Mouse (Mus musculus): ENCODE measurements at regions not wholly inside any gene's neighbourhood (a gene's known extent, or its start where the extent isn't known, plus 50 kb on each side); places are given as distances from the start of the nearest gene placed in this dataset.

DNA sequence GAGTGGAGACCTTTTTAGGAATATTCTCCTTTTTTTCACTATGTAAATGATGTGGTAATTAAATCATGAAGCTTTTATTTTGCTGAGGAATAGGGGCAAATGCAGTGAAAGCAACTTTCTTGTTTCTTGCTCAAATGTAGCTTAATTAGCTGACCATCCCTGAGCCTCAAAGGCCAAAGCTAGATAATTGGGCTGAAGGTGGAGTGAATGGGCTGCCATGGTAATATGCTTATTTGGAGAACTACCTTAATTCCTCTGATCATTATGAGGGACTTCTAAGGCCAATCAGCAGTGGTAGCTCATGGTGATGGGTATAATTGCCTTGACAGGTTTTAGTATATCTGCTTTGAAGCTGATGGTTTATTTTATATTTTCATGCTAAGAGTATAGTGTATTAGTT is 702.5 kb upstream of the Alcam start:
- Histone ChIP-seq H3K27me3 (ENCODE audit: low read depth, poor library complexity, severe bottlenecking) (no peaks in the 10 kb centered on the region), H3K36me3 (no peaks in the 10 kb centered on the region), H3K4me1 (no peaks in the 10 kb centered on the region), H3K9me3 (replicated peaks) (no peaks in the 10 kb centered on the region), H3K27ac (no peak overlapping the region), H3K4me3 (no peak overlapping the region)
- no peak for DNase-seq (ENCODE audit: low spot score)

DNA sequence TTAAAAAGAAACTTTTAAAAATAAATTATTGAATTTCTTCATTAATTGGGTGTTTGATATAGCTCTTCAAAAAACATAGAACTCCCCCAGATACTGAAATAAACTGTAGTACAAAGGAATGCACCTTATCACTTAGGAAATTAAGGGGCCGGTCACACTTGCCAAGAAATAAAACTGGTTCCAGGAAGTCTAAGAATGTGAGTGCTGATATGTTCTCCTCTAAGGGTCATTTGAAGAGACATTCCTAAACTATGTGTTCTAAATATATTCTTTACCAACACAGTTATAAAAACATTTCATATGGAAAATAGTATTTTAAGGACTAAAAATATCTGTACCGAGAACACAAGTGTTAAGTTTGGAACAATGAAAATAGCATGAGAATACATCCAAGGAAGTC is 676.8 kb upstream of the Alcam start:
- Histone ChIP-seq H3K4me3 (no peak overlapping the region), H3K27me3 (ENCODE audit: low read depth, poor library complexity, severe bottlenecking) (no peaks in the 10 kb centered on the region), H3K9me3 (replicated peaks) (no peaks in the 10 kb centered on the region), H3K4me1 (no peaks in the 10 kb centered on the region), H3K27ac (no peak overlapping the region), H3K36me3 (no peaks in the 10 kb centered on the region)
- DNase-seq (ENCODE audit: low spot score), result no peak
- 94% methylated on average over 2 of the region's 2 CpGs for whole genome bisulfite sequencing

DNA sequence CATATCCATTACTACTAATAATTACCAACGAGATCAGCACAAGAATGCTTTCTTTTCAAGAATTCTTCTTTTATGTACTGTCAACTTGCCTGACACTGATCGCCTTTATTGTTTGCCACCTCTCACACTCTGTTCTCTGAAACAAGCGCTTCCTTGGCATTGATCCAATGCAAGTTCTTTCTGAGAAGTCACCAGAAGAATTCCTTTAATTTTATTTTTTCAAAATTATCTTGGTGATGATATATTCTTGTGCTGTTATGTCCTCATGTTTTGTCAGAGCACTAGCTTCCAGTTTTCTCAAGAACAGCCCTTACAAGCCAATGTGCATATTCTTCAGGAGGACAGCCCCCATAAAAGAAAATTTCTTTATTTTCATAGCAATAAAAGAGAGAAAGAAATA is 654.9 kb upstream of the Alcam start:
- DNase-seq (ENCODE audit: low spot score), result no peak
- WGBS, result 90% methylated on average over 3 of the region's 3 CpGs
- H3K27me3 ChIP-seq (ENCODE audit: low read depth, poor library complexity, severe bottlenecking), result no peaks in the 10 kb centered on the region

DNA sequence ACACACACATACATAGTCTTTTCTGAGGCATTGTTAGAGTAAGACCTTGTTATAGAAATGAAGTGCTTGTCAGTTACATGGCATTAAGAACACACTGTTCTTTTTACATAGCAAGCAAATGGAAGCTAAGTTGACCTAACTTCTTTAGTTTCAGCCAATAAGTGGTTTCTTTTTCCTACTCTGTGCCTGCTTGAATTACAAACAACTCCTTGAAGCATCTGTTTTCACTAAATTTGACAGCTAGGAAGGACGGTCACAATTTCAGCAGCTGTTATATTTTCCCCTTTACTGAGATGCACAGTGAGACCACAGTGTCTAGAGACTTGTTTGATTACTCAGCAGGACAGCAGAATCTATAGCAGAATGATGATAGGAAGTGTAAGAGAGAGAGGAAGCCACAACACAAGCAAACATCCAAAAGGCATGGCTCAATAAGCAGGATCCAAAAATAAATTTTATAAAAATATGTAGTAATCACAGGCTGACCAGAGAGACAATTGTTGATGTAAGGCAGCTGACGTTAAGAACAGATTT is 641.6 kb upstream of the Alcam start:
- no peaks in the 10 kb centered on the region for H3K9me3 ChIP-seq (replicated peaks)
- no peaks in the 10 kb centered on the region for H3K36me3 ChIP-seq
- H3K4me1 ChIP-seq, result 0 out of 2 replicates have a peak, but pooled peaks cover 5% of the 10 kb centered on the region
- 42% methylated on average over 2 of the region's 2 CpGs for WGBS
- no peak overlapping the region for H3K4me3 ChIP-seq
- H3K27ac ChIP-seq, result no peak overlapping the region
- DNase-seq (ENCODE audit: low spot score), result no peak
- no peaks in the 10 kb centered on the region for H3K27me3 ChIP-seq (ENCODE audit: low read depth, poor library complexity, severe bottlenecking)

More for the DNA sequence above, 654.9 kb upstream of the Alcam start:
- Histone ChIP-seq H3K4me1 (no peaks in the 10 kb centered on the region), H3K36me3 (no peaks in the 10 kb centered on the region), H3K27ac (no peak overlapping the region), H3K4me3 (no peak overlapping the region), H3K9me3 (replicated peaks) (no peaks in the 10 kb centered on the region)

DNA sequence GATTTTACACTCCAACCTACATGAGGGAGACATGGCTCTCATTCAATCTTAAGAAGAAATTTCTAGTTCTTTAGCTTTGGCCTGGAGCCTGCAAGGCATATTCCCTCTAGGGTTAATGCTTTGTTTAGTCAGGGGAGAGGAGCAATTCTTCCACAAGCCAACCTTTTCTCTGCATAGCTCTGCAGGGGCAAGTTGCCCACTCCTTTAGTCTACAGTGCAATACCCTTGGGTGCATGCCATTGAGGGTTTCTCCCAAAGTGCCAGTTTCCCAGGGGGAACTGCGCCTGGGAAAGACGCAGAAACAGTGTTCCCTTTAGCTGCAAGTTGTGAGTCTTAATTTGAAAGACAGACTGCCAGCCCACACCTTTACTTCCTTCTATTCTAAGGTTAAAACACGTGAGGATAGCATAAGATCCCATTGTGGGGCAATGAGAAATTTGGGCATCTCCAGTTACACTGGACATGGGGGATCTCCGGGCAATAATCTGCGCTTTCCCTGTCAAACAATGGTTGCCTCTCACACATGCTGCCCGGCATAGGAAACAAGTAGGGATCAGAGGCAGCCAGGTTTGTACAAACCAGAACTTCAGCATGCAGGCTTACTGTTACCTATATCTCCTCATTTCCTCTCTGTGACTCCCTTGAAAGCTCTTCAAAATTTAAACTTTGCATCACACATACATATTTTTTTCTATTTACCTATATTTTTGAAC is 620.1 kb upstream of the Alcam start:
- Histone ChIP-seq H3K9me3 (replicated peaks) (no peaks in the 10 kb centered on the region), H3K36me3 (no peaks in the 10 kb centered on the region), H3K27ac (no peak overlapping the region), H3K4me3 (no peak overlapping the region), H3K27me3 (ENCODE audit: low read depth, poor library complexity, severe bottlenecking) (no peaks in the 10 kb centered on the region), H3K4me1 (no peaks in the 10 kb centered on the region)
- WGBS, result 74% methylated on average over 6 of the region's 6 CpGs
- DNase-seq (ENCODE audit: low spot score), result no peak

DNA sequence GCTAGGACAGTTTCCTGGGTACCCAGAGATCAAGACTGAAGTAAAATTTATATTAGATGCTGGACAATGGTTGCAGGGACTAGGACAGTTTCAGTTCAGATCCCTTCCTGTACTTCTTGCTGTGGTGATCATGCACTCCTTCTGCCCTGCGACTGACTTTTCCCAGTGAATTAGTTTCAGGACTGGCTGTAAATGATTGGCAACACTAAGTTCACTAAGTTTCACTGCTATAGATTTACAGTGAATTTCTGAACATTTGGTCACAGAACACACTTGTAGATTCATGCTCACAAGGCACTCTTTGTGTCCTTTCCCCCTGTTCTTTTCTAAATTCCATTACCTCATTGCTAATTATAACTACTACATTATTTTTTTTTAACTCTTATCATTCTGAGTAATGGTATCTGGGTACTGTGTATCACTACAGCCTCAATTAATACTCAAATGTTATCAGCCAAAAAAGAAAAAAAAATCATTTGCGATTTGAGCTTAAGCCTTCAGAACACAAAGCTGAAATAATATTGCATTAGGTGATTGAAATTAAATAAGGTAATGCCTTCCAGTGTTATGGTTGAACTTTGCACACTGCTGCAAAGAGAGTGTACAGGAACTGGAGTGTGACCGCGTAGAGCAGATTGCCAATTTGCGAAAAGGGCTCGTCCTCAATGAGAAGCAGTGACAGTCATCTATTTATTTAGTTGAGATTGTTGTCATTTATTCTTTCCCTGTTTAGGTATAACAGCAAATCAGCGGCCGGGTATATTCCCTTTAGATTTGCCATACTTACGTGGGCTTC is 618.2 kb upstream of the Alcam start:
- Histone ChIP-seq H3K9me3 (replicated peaks) (no peaks in the 10 kb centered on the region), H3K36me3 (no peaks in the 10 kb centered on the region), H3K4me1 (no peaks in the 10 kb centered on the region), H3K4me3 (no peak overlapping the region), H3K27ac (no peak overlapping the region), H3K27me3 (ENCODE audit: low read depth, poor library complexity, severe bottlenecking) (no peaks in the 10 kb centered on the region)
- no peak for DNase-seq (ENCODE audit: low spot score)
- 92% methylated on average over 9 of the region's 9 CpGs for WGBS

DNA sequence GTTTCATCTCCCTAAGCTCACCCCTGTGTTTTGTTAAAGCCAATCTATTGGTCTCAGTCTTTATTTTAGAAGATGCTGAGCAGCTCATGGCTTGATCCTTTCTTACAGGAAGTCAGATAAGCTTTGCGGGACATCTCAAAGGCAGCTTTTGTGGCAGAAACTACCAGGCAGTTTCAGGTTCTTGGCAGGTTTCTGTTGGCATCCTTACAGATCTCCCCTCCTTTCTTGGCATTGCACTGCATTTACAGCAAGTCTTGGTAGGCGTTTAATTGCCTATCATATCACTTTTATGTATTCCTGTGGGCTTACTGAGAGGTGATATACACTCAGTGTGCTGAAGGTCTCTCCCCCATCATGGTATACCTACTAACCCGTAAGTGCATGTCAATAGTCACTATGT is 610.3 kb upstream of the Alcam start:
- Histone ChIP-seq H3K36me3 (no peaks in the 10 kb centered on the region), H3K4me1 (peaks cover 4% of the 10 kb centered on the region; the same call in 1 of the 2 replicates), H3K9me3 (replicated peaks) (no peaks in the 10 kb centered on the region), H3K27me3 (ENCODE audit: low read depth, poor library complexity, severe bottlenecking) (no peaks in the 10 kb centered on the region), H3K4me3 (no peak overlapping the region), H3K27ac (no peak overlapping the region)
- DNase-seq (ENCODE audit: low spot score), result no peak
- WGBS, result 87% methylated on average over 3 of the region's 3 CpGs

DNA sequence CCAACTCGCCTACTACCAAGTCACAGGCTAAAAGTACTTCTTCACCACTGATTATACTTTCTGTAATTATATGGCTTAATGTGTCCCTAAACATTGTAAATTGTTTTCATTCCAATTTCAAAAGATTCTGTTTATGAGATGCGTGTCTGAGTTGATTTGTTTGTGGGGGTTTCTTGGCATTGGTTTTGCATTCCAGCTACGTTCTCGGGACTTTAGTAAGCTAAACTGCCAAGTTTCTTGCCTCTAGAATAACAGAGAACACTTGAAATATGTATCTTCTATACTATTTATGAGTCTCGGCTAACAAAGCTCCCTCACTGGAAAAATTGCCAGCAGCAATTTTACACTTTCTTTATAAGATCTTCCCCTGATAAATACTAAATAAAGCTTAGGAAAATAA is 609.2 kb upstream of the Alcam start:
- no peak overlapping the region for H3K27ac ChIP-seq
- H3K4me3 ChIP-seq, result no peak overlapping the region
- H3K4me1 ChIP-seq, result peaks cover 4% of the 10 kb centered on the region; the same call in 1 of the 2 replicates
- no peaks in the 10 kb centered on the region for H3K36me3 ChIP-seq
- H3K27me3 ChIP-seq (ENCODE audit: low read depth, poor library complexity, severe bottlenecking), result no peaks in the 10 kb centered on the region
- H3K9me3 ChIP-seq (replicated peaks), result no peaks in the 10 kb centered on the region
- DNase-seq (ENCODE audit: low spot score), result no peak
- 90% methylated on average over 5 of the region's 5 CpGs for WGBS

DNA sequence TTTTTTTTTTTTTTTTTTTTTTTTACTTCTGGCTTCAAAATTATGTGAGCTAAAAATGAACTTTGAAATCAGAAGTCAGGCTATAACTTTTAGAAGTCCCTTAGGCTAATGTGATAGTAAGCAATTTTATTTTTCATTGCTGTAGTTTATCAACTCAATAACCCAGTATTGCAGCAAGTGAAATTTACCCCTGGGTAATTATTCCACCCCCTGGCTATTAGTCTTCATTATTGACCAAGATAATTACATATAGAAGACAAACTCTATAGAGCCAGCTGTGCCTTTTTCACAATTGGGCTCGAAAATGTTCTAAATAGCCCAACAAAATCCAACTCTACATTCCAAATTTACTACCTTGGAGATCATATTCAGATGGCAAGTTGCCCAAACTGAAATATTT is 572.2 kb upstream of the Alcam start:
- H3K9me3 ChIP-seq (replicated peaks), result no peaks in the 10 kb centered on the region
- no peaks in the 10 kb centered on the region for H3K27me3 ChIP-seq (ENCODE audit: low read depth, poor library complexity, severe bottlenecking)
- 85% methylated on average over 1 of the region's 1 CpGs for WGBS
- H3K4me3 ChIP-seq, result no peak overlapping the region
- H3K27ac ChIP-seq, result no peak overlapping the region
- H3K36me3 ChIP-seq, result no peaks in the 10 kb centered on the region
- DNase-seq (ENCODE audit: low spot score), result no peak
- no peaks in the 10 kb centered on the region for H3K4me1 ChIP-seq

DNA sequence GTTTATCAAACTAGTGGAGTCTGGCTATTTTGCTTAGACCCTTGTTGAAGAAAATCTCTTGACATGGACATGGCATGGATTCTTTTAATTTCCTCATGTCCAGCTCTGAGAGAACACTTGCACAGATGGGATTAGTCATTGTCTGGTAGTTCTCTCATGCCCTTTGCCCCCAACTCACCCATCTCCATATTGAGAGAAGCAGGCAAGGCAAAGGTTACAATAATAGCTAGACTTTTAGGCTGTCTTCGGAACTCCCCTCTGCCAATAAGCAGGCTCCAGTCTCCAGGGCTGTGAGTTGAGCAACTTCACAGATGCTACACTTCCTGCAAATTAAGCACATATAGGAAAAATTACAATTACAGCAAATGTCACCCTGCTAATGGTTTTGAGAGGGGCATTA is 558.0 kb upstream of the Alcam start:
- WGBS, result 79% methylated on average over 1 of the region's 1 CpGs
- DNase-seq (ENCODE audit: low spot score), result no peak
- Histone ChIP-seq H3K36me3 (no peaks in the 10 kb centered on the region), H3K4me3 (no peak overlapping the region), H3K9me3 (replicated peaks) (no peaks in the 10 kb centered on the region), H3K4me1 (no peaks in the 10 kb centered on the region), H3K27me3 (ENCODE audit: low read depth, poor library complexity, severe bottlenecking) (no peaks in the 10 kb centered on the region), H3K27ac (no peak overlapping the region)

DNA sequence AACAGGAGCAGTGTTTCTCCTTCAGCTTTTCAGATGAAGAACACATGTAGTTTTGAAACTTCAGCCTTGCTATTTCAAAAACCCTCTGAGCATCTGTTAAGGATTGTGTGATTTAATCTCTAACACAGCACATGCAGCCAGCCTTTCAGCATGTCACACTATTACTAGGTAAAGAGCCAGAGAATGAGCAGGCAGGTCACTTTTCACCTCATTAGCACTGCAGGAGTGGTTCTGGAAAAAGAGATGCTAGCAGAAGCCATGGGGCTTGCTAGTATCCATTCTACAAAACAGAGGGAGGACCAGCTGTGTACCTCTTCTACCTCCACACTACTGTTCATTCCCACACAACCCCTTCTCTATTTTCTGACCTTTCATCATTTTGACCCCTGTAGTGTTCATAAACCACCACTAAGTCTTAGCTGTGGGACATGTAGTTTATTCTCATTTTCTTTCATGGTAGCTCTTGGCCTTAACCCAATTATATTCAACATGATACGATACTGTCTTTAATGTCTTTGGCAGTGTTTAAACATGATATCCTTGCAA is 535.1 kb upstream of the Alcam start:
- H3K9me3 ChIP-seq (replicated peaks), result no peaks in the 10 kb centered on the region
- peak; percentile 55 for DNase-seq (ENCODE audit: low spot score)
- H3K4me1 ChIP-seq, result peaks cover 21% of the 10 kb centered on the region
- H3K27ac ChIP-seq, result no peak overlapping the region
- H3K27me3 ChIP-seq (ENCODE audit: low read depth, poor library complexity, severe bottlenecking), result no peaks in the 10 kb centered on the region
- H3K4me3 ChIP-seq, result no peak overlapping the region
- no peaks in the 10 kb centered on the region for H3K36me3 ChIP-seq
- 62% methylated on average over 1 of the region's 1 CpGs for WGBS

DNA sequence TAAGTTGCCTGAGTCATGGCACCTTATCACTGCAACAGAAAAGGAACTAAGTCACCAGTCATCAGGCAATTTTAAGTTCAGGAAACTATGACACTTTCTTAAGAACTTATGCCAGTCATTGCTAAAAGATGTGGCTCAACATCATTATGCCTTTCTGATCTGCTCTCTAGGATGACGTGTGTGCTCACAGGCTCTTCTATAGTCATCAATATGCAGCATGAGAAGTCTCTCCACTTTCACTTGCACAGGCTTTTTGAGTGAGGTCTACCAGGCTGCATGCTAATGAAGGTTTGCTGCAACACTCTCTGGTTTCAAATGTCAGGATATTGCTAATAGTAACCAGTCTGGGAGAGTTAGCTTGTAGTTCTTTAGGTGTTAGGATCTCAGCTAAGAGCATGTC is 530.5 kb upstream of the Alcam start:
- H3K36me3 ChIP-seq, result no peaks in the 10 kb centered on the region
- WGBS, result 57% methylated on average over 1 of the region's 1 CpGs
- DNase-seq (ENCODE audit: low spot score), result no peak
- H3K27ac ChIP-seq, result no peak overlapping the region
- peaks cover 13% of the 10 kb centered on the region for H3K4me1 ChIP-seq
- H3K4me3 ChIP-seq, result no peak overlapping the region
- no peaks in the 10 kb centered on the region for H3K9me3 ChIP-seq (replicated peaks)
- no peaks in the 10 kb centered on the region for H3K27me3 ChIP-seq (ENCODE audit: low read depth, poor library complexity, severe bottlenecking)

DNA sequence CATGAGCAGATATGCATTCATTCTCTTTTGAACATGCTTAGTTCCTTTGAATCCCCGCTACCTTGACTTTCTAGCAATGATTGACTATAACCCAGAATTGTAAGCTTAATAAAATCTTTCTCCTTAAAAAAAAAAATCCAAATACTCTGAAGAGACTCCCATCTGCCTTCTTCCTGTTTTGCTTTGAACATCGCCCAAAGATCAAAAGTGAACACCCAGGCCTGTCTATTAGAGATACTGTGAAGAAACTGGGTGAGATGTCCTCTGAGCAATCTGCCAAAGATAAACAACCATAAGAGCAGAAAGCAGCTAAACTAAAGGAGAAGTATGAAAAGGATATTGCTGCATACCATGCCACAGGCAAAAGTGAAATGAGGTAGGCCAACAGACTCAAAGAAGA is 527.1 kb upstream of the Alcam start:
- DNase-seq (ENCODE audit: low spot score), result no peak
- Histone ChIP-seq H3K4me1 (peaks cover 3% of the 10 kb centered on the region; the same call in 1 of the 2 replicates), H3K36me3 (no peaks in the 10 kb centered on the region), H3K9me3 (replicated peaks) (no peaks in the 10 kb centered on the region), H3K4me3 (no peak overlapping the region), H3K27me3 (ENCODE audit: low read depth, poor library complexity, severe bottlenecking) (no peaks in the 10 kb centered on the region), H3K27ac (no peak overlapping the region)
- WGBS, result 91% methylated on average over 2 of the region's 2 CpGs

All from limb, embryonic 10.5 days (tissue).